Mouse (Mus musculus) C2C12 (cell line): ENCODE measurements around the gene Grik4.

Experiments
- CEBPB ChIP-seq: IDR thresholded peaks from one replicate; pipeline ENCODE4 v1.6.1; 2011; ENCODE audit warnings: low read depth, mild to moderate bottlenecking, control low read depth, moderate library complexity
- CTCF ChIP-seq: IDR thresholded peaks from one replicate; pipeline ENCODE4 v1.5.1; 2011; ENCODE audit not compliant: control insufficient read depth, insufficient read depth, insufficient read length
- MAX ChIP-seq: IDR thresholded peaks from one replicate; pipeline ENCODE4 v1.6.1; 2011; ENCODE audit warnings: mild to moderate bottlenecking, control low read depth
- MYOD1 ChIP-seq: IDR thresholded peaks from one replicate; pipeline ENCODE4 v1.6.1; 2011; ENCODE audit warnings: low read depth; ENCODE audit not compliant: control insufficient read depth, insufficient read length
- USF1 ChIP-seq: IDR thresholded peaks from one replicate; pipeline ENCODE4 v1.6.1; 2011; ENCODE audit warnings: low read depth, mild to moderate bottlenecking, control low read depth, moderate library complexity

GRCm38 (mm10) chr9:42627634-42628033 lies 316.7 kb downstream of the Grik4 start:
- no peak for TF ChIP-seq CTCF
- no peak for TF ChIP-seq CEBPB
- TF ChIP-seq USF1 = no peak
- TF ChIP-seq MAX = no peak
- no peak for TF ChIP-seq MYOD1
